11 mouse cellular contexts compared by ENCODE assay signal in genomic region chr2:65220563-65220962, GRCm38 (mm10). TPM values are rescaled to one million over a fixed set of nuclear protein-coding genes. Genes with fewer than 3 reads are reported as not detected.
DNase-seq lines count a peak whose midpoint lies in the region; ATAC-seq lines count a peak whose summit lies in the region.
"Had no signal": no experiment of that assay in that cellular context is flagged by ENCODE, and none has a peak within 500 bp of the region (broad histone marks: within the 10 kb centered on the region; RNA-seq: fewer than 3 reads in every experiment).

No protein-coding gene starts in this region.

- ATAC-seq in megakaryocyte progenitor cell, adult 5-6 weeks (replicated peaks; ENCODE audit: poor library complexity) = no peak
- ATAC-seq: inflammation-experienced regulatory T-cells, adult 6 months had no signal

- DNase-seq in kidney, adult 18-20 months = peak; percentile 45
- DNase-seq in kidney, adult 11 months = no peak
- peak; percentile 61 for DNase-seq in brain, adult 2 months (ENCODE audit: low read depth, low spot score)
- peak; percentile 69 for DNase-seq in gastrocnemius, postnatal 25 days
- peak; percentile 58 for DNase-seq in heart, postnatal 25 days (ENCODE audit: low spot score)
- DNase-seq in thymus, postnatal 36 days = no peak
- DNase-seq in right cerebral cortex, adult 18-20 months = no peak
- DNase-seq: embryo, embryonic 11 days; liver, postnatal 0 days had no signal

- intact Hi-C loops in heart, postnatal 25 days (cut with DNase I) = no loop called here

RNA-seq across cellular contexts. Expression of gene Cobll1, which starts 18.6 kb away (rescaled TPM):
- total RNA-seq in gastrocnemius, postnatal 25 days (2021) = 1 to 10 TPM; 3.9 to 4.8 TPM
- 10 to 100 TPM; 56.6 to 61.6 TPM for total RNA-seq in heart, postnatal 25 days (2021)
- total RNA-seq in megakaryocyte progenitor cell, adult 5-6 weeks (2015) = 1.9 and 3.9 TPM in 2 replicates
- 1.6 and 2.2 TPM in 2 replicates for total RNA-seq in megakaryocyte progenitor cell, adult 5-6 weeks (2017)

Comparison
In these comparisons a context has a peak if more than half of its experiments do, and no peak if none do; other contexts are left out.
1. DNase-seq: peak in kidney, adult 18-20 months (single experiment), brain, adult 2 months (single experiment), gastrocnemius, postnatal 25 days (single experiment) and heart, postnatal 25 days (single experiment); none in kidney, adult 11 months (single experiment), thymus, postnatal 36 days (0 of 2) and right cerebral cortex, adult 18-20 months (single experiment).
2. RNA of gene Cobll1, which starts 18.6 kb away (total RNA-seq): 56.6 to 61.6 TPM in heart, postnatal 25 days; 3.9 to 4.8 TPM in gastrocnemius, postnatal 25 days and 1.6 to 3.9 TPM in megakaryocyte progenitor cell, adult 5-6 weeks; every median in the first group is over 4 times any median in the second.